Mouse (Mus musculus): ENCODE measurements around the gene Ism1.

DNA sequence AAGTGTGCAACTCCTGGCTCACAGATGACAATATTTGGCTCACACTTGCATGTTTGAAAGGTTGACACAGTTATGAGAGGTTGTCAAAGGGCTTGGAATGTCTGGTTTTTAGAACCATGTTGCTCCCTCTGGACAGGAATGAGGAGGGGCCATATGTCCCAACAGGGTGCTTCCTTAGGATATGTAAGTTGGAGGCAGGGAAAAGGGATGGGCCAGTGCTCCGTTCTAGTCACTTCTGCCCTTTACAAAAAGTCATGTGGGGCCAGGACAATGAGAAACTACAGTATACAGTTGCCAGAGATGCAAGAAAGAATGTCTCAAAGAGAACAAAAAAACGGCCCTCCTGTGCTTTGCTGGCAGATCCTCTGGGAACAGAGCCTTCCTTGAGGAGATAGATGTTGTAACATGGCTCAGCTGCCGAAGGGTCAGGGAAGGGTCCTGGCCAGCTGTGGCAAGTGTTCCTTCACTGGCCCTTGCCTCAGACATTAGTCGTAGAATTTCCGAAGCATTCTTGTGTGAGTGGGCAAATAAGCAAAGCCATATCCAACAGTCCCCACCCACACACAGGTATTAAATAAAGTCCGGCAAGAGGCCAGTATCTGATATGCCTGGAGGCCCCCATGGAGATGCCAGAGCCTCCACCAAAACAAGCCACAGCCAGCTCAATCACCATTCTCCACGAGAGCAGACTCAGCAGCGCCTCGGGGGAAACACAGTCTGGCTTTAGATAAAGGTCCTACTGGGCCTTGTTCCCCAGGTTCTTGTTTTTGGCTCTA lies 114.6 kb downstream of the Ism1 start:
- TF ChIP-seq CTCF (conservative IDR thresholded peaks at IDR 0.05 in 1 of 2, IDR thresholded peaks at IDR 0.05 in 1 of 2; ENCODE audit: low read depth in 2 of 2, low read length in 2 of 2) (no peak), ETS1 (conservative IDR thresholded peaks at IDR 0.05; ENCODE audit: low read depth, low read length) (no peak), TBP (conservative IDR thresholded peaks at IDR 0.05; ENCODE audit: low read depth, low read length) (no peak), USF1 (IDR thresholded peaks at IDR 0.05; ENCODE audit: low read depth, low read length) (no peak), POLR2A (IDR thresholded peaks at IDR 0.05; ENCODE audit: low read depth, low read length) (no peak)

Data from CH12.LX (cell line).